Mouse (Mus musculus): Measurements from ENCODE around the gene Sacs.
"Not testable (repeated sequence)": the region's sequence is repeated elsewhere in the genome, so short reads cannot be mapped to it uniquely, and the experiment has no call there.

Gene Sacs

GRCm38 (mm10) chr14:61137994-61138726, at the start of gene Sacs:
Gene Sacs (plus strand): TSS chr14:61138457.
- peak; percentile 42 for DNase-seq

GRCm38 (mm10) chr14:61090955-61091354, 47.3 kb upstream of the Sacs start:
- no peak for DNase-seq

GRCm38 (mm10) chr14:61092073-61092472, 46.2 kb upstream of the Sacs start:
- DNase-seq = no peak

- no peak for DNase-seq
Measured at GRCm38 (mm10) chr14:61097974-61098625, 40.2 kb upstream of the Sacs start.

GRCm38 (mm10) chr14:61100736-61101135, 37.5 kb upstream of the Sacs start:
- DNase-seq = no peak

- DNase-seq = no peak
Measured at GRCm38 (mm10) chr14:61106404-61106803, 31.9 kb upstream of the Sacs start.

- DNase-seq = no peak
Measured at GRCm38 (mm10) chr14:61108625-61109024, 29.6 kb upstream of the Sacs start.

GRCm38 (mm10) chr14:61112404-61112803, 25.9 kb upstream of the Sacs start:
- DNase-seq = peak; percentile 40

GRCm38 (mm10) chr14:61124755-61125154, 13.5 kb upstream of the Sacs start:
- no peak for DNase-seq

GRCm38 (mm10) chr14:61125201-61125600, 13.1 kb upstream of the Sacs start:
- no peak for DNase-seq

GRCm38 (mm10) chr14:61127365-61127764, 10.9 kb upstream of the Sacs start:
- DNase-seq = not testable (repeated sequence)

GRCm38 (mm10) chr14:61128961-61129507, 9.2 kb upstream of the Sacs start:
- no peak for DNase-seq

- DNase-seq = no peak
Measured at GRCm38 (mm10) chr14:61132556-61132955, 5.7 kb upstream of the Sacs start.

GRCm38 (mm10) chr14:61134381-61135030, 3.8 kb upstream of the Sacs start:
- DNase-seq = no peak

GRCm38 (mm10) chr14:61137410-61137809, 847 bp upstream of the Sacs start:
- no peak for DNase-seq

GRCm38 (mm10) chr14:61138727-61139067, 440 bp downstream of the Sacs start:
- DNase-seq = no peak

GRCm38 (mm10) chr14:61143358-61143757, 5.1 kb downstream of the Sacs start:
- no peak for DNase-seq

- no peak for DNase-seq
Measured at GRCm38 (mm10) chr14:61143869-61144268, 5.6 kb downstream of the Sacs start.

GRCm38 (mm10) chr14:61150416-61150815, 12.2 kb downstream of the Sacs start:
- not testable (repeated sequence) for DNase-seq

GRCm38 (mm10) chr14:61154900-61155585, 16.8 kb downstream of the Sacs start:
- DNase-seq = no peak

- no peak for DNase-seq
Measured at GRCm38 (mm10) chr14:61155687-61156086, 17.4 kb downstream of the Sacs start.

- DNase-seq = not testable (repeated sequence)
Measured at GRCm38 (mm10) chr14:61157426-61157825, 19.2 kb downstream of the Sacs start.

- DNase-seq = no peak
Measured at GRCm38 (mm10) chr14:61160920-61161319, 22.7 kb downstream of the Sacs start.

Measured in cerebellum, adult 11-12 months (tissue).